Mouse (Mus musculus) Patski (cell line): ENCODE results near the gene Ephb1. TPM values are rescaled to one million over a fixed set of nuclear protein-coding genes. Genes with fewer than 3 reads are reported as not detected.

Experiments used
- ATAC-seq: fragments of 100-300 bp; one replicate; pipeline ENCODE4 v1.8.0; 2021
- CTCF ChIA-PET: fragments of 350-600 bp; sonication (Branson Sonifier 250); formaldehyde crosslinking; loops from one replicate; lab custom pipeline; 2022; ENCODE audit warnings: inconsistent platforms; lab: Charles Lee
- POLR2A ChIA-PET: fragments of 350-600 bp; sonication (Branson Sonifier 250); formaldehyde crosslinking; loops from one replicate; lab custom pipeline; 2022; ENCODE audit warnings: antibody characterized with exemption, inconsistent platforms; lab: Charles Lee
- DNase-seq: peaks from one replicate; pipeline ENCODE4 v3.0.0-alpha.2; 2011; ENCODE audit warnings: low read depth, low spot score
- H3K27me3 ChIP-seq: fragments of 371-371 bp; one replicate; pipeline ENCODE4 v1.5.1; 2021
- CTCF ChIP-seq: fragments of 100-300 bp; IDR thresholded peaks from one replicate; pipeline ENCODE4 v1.5.1; 2021
- in situ Hi-C: fragments of 300-500 bp; cut with MboI; formaldehyde crosslinking; loops from 3 replicates; pipeline ENCODE4 v1.11.1; 2018; ENCODE audit warnings: low pct_unique_long_range_greater_than_20kb, mixed read lengths
- polyA plus RNA-seq: library from polyadenylated mRNA; unstranded; gene quantifications from one replicate; pipeline ENCODE4 v1.2.3, GENCODE M21; 2021

Gene Ephb1
- 8.5 TPM for polyA plus RNA-seq

- in situ Hi-C loops: loop anchor here (5.0 to 25.0 kb wide), 4 partner anchors 162 to 1180 kb away; no protein-coding TSS in a partner anchor
- CTCF ChIA-PET: interaction anchor here (0.7 to 2.3 kb wide), 12 partner anchors 9 to 668 kb away, joined by 3 to 18 read pairs (median 3); no protein-coding TSS in a partner anchor
- no peak for TF ChIP-seq CTCF
- POLR2A ChIA-PET: no interaction called here
- DNase-seq (peak; percentile 81), ATAC-seq (peak; percentile 93)
- peaks cover 23% of the 10 kb centered on the region for H3K27me3 ChIP-seq
Measured at GRCm38 (mm10) chr9:102354561-102354973, at the start of gene Ephb1. Gene Ephb1, minus strand, starts transcription at chr9:102354693.

- ChIA-PET POLR2A (interaction anchor here (0.6 to 1.1 kb wide), 2 partner anchors 17 to 138 kb away, joined by 3 to 7 read pairs; no protein-coding TSS in a partner anchor), CTCF (interaction anchor here (1.0 to 1.5 kb wide), 5 partner anchors 8 to 709 kb away, joined by 3 to 4 read pairs (median 3); no protein-coding TSS in a partner anchor)
- no peaks in the 10 kb centered on the region for H3K27me3 ChIP-seq
- ATAC-seq (peak; percentile 95), DNase-seq (peak; percentile 91)
- in situ Hi-C loops: no loop called here
- peak; percentile 73 for TF ChIP-seq CTCF
Measured at GRCm38 (mm10) chr9:102403086-102404021, 48.9 kb upstream of the Ephb1 start.

- POLR2A ChIA-PET: interaction anchor here (0.6 to 1.1 kb wide), 2 partner anchors 18 to 139 kb away, joined by 3 to 7 read pairs; no protein-coding TSS in a partner anchor
- in situ Hi-C loops: no loop called here
- no peak for TF ChIP-seq CTCF
- DNase-seq: no peak
- no peak for ATAC-seq
- H3K27me3 ChIP-seq: no peaks in the 10 kb centered on the region
- CTCF ChIA-PET: interaction anchor here (1.5 kb wide), 1 partner anchor 28 kb away, joined by 4 read pairs; no protein-coding TSS in a partner anchor
Measured at GRCm38 (mm10) chr9:102402671-102403070, 48.2 kb upstream of the Ephb1 start.

GRCm38 (mm10) chr9:102388266-102388665 lies 33.8 kb upstream of the Ephb1 start:
- no peak for ATAC-seq
- TF ChIP-seq CTCF: no peak
- in situ Hi-C loops: no loop called here
- POLR2A ChIA-PET: no interaction called here
- CTCF ChIA-PET: no interaction called here
- H3K27me3 ChIP-seq: no peaks in the 10 kb centered on the region
- DNase-seq: no peak

- in situ Hi-C loops: no loop called here
- ATAC-seq (no peak), DNase-seq (no peak)
- no peak for TF ChIP-seq CTCF
- ChIA-PET CTCF (interaction anchor here (1.8 kb wide), 2 partner anchors 10 to 17 kb away, joined by 4 read pairs; no protein-coding TSS in a partner anchor), POLR2A (no interaction called here)
- peaks cover under 1% of the 10 kb centered on the region for H3K27me3 ChIP-seq
Measured at GRCm38 (mm10) chr9:102386816-102387215, 32.3 kb upstream of the Ephb1 start.

- no peak for ATAC-seq
- no peak for TF ChIP-seq CTCF
- POLR2A ChIA-PET: no interaction called here
- DNase-seq: no peak
- in situ Hi-C loops: no loop called here
- CTCF ChIA-PET: no interaction called here
- peaks cover 8% of the 10 kb centered on the region for H3K27me3 ChIP-seq
Measured at GRCm38 (mm10) chr9:102380235-102380634, 25.7 kb upstream of the Ephb1 start.

- CTCF ChIA-PET: no interaction called here
- in situ Hi-C loops: loop anchor here (25.0 kb wide), 1 partner anchor 1062 kb away; no protein-coding TSS in a partner anchor
- H3K27me3 ChIP-seq: peaks cover 10% of the 10 kb centered on the region
- no peak for TF ChIP-seq CTCF
- DNase-seq (no peak), ATAC-seq (no peak)
- POLR2A ChIA-PET: no interaction called here
Measured at GRCm38 (mm10) chr9:102374661-102375060, 20.2 kb upstream of the Ephb1 start.

GRCm38 (mm10) chr9:102373886-102374285 lies 19.4 kb upstream of the Ephb1 start:
- ChIA-PET CTCF (no interaction called here), POLR2A (no interaction called here)
- H3K27me3 ChIP-seq: peaks cover 10% of the 10 kb centered on the region
- no peak for ATAC-seq
- DNase-seq: no peak
- TF ChIP-seq CTCF: no peak
- in situ Hi-C loops: loop anchor here (25.0 kb wide), 1 partner anchor 1062 kb away; no protein-coding TSS in a partner anchor

- peaks cover 10% of the 10 kb centered on the region for H3K27me3 ChIP-seq
- ATAC-seq (no peak), DNase-seq (no peak)
- ChIA-PET POLR2A (no interaction called here), CTCF (no interaction called here)
- in situ Hi-C loops: loop anchor here (25.0 kb wide), 1 partner anchor 1060 kb away; no protein-coding TSS in a partner anchor
- TF ChIP-seq CTCF: no peak
Measured at GRCm38 (mm10) chr9:102371936-102372335, 17.4 kb upstream of the Ephb1 start.

GRCm38 (mm10) chr9:102371036-102371770 lies 16.7 kb upstream of the Ephb1 start:
- ATAC-seq (no peak), DNase-seq (no peak)
- no peak for TF ChIP-seq CTCF
- CTCF ChIA-PET: no interaction called here
- H3K27me3 ChIP-seq: peaks cover 14% of the 10 kb centered on the region
- in situ Hi-C loops: loop anchor here (25.0 kb wide), 1 partner anchor 1059 kb away; no protein-coding TSS in a partner anchor
- POLR2A ChIA-PET: no interaction called here
